Mouse (Mus musculus) erythroblast, embryonic 14.5 days (primary cell): ENCODE data around the gene Efcab7.

Experiments used
- GATA1 ChIP-seq: IDR thresholded peaks from 2 replicates; pipeline ENCODE4 v1.6.1; 2012; ENCODE audit warnings: low read length, inconsistent platforms, mixed read lengths
- TAL1 ChIP-seq: IDR thresholded peaks from 3 replicates; pipeline ENCODE4 v1.6.1; 2012; ENCODE audit warnings: low read length, inconsistent platforms, mixed read lengths

- no peak for TF ChIP-seq GATA1
- TF ChIP-seq TAL1 = no peak
Measured at GRCm38 (mm10) chr4:99957186-99957585, 128.2 kb downstream of the Efcab7 start.
